Mouse (Mus musculus) liver, embryonic 14.5 days (tissue): Measurements from ENCODE around the gene Sike1.

Experiments used
- CTCF ChIP-seq: IDR thresholded peaks from 2 replicates; pipeline ENCODE4 v1.5.1; 2016; ENCODE audit warnings: antibody characterized with exemption, low read depth, control low read depth
- EP300 ChIP-seq: IDR thresholded peaks from 2 replicates; pipeline ENCODE4 v1.6.1; 2016; ENCODE audit warnings: antibody characterized with exemption, low read depth

- no peak for TF ChIP-seq CTCF
- no peak for TF ChIP-seq EP300
These were observed 1.5 kb downstream of the Sike1 start for GRCm38 (mm10) chr3:102997036-102997435.
